Mouse (Mus musculus) C2C12 (cell line): Measurements from ENCODE around the gene Bmper.

Experiments
- CEBPB ChIP-seq: IDR thresholded peaks from one replicate; pipeline ENCODE4 v1.6.1; 2011; ENCODE audit warnings: low read depth, mild to moderate bottlenecking, control low read depth, moderate library complexity
- CTCF ChIP-seq: IDR thresholded peaks from one replicate; pipeline ENCODE4 v1.5.1; 2011; ENCODE audit not compliant: control insufficient read depth, insufficient read depth, insufficient read length
- MAX ChIP-seq: IDR thresholded peaks from one replicate; pipeline ENCODE4 v1.6.1; 2011; ENCODE audit warnings: mild to moderate bottlenecking, control low read depth
- MYOD1 ChIP-seq: IDR thresholded peaks from one replicate; pipeline ENCODE4 v1.6.1; 2011; ENCODE audit warnings: low read depth; ENCODE audit not compliant: control insufficient read depth, insufficient read length
- MYOG ChIP-seq: IDR thresholded peaks from one replicate; pipeline ENCODE4 v1.6.1; 2011; ENCODE audit not compliant: control insufficient read depth, insufficient read length; ENCODE audit errors: extremely low read depth
- USF1 ChIP-seq: IDR thresholded peaks from one replicate; pipeline ENCODE4 v1.6.1; 2011; ENCODE audit warnings: low read depth, mild to moderate bottlenecking, control low read depth, moderate library complexity

DNA sequence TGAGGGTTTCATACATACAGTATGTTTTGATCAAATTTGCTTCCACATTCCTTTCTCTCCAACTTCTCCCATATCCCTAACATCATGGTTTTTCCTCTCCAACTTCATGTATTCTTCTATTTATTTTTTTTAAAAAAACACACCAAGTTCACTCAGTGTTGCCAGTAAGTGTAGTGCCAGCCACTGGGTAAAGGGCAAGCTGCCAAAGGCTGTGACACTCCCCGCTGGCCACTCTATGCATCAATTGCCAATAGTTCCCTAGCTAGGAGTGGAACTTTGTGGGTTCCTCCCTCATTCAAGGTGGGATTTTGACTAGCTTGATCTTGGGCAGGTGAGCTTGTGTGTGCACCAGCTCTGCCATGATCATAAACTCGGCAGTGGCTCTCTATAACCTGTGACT lies 33.0 kb downstream of the Bmper start:
- no peak for TF ChIP-seq CTCF
- no peak for TF ChIP-seq MAX
- no peak for TF ChIP-seq MYOG
- TF ChIP-seq CEBPB: no peak
- no peak for TF ChIP-seq USF1
- no peak for TF ChIP-seq MYOD1
